Mouse (Mus musculus): ENCODE data around the gene Kcne1. TPM values are rescaled to one million over a fixed set of nuclear protein-coding genes. Genes with fewer than 3 reads are reported as not detected.

Gene Kcne1
- polyA plus RNA-seq, 1 experiment from 2014 or later: not detected

GRCm38 (mm10) chr16:92340612-92341511, 18.4 kb downstream of the Kcne1 start:
- peak; percentile 55; the same call in 1 of the 2 replicates for ATAC-seq
- H3K36me3 ChIP-seq (ENCODE audit: control insufficient read depth, insufficient read depth): no peaks in the 10 kb centered on the region
- TF ChIP-seq CTCF (IDR thresholded peaks at IDR 0.05; ENCODE audit: low read depth): peak; percentile 88
- H3K4me2 ChIP-seq (replicated peaks; ENCODE audit: low read depth): peak overlapping the region; percentile 59
- no peak overlapping the region for H3K27ac ChIP-seq (ENCODE audit: low read depth, low read length)
- no peaks in the 10 kb centered on the region for H3K9me3 ChIP-seq (ENCODE audit: control insufficient read depth)
- H3K4me3 ChIP-seq (ENCODE audit: low read depth, low read length): no peak overlapping the region
- H3K4me1 ChIP-seq (replicated peaks; ENCODE audit: control insufficient read depth, insufficient read depth, low read length): no peaks in the 10 kb centered on the region
- WGBS: 23% methylated on average over 27 of the region's 27 CpGs
- H3K9ac ChIP-seq (ENCODE audit: low read depth, low read length): no peak overlapping the region
- no peaks in the 10 kb centered on the region for H3K27me3 ChIP-seq (replicated peaks; ENCODE audit: control insufficient read depth, insufficient read depth, low read length)

DNA sequence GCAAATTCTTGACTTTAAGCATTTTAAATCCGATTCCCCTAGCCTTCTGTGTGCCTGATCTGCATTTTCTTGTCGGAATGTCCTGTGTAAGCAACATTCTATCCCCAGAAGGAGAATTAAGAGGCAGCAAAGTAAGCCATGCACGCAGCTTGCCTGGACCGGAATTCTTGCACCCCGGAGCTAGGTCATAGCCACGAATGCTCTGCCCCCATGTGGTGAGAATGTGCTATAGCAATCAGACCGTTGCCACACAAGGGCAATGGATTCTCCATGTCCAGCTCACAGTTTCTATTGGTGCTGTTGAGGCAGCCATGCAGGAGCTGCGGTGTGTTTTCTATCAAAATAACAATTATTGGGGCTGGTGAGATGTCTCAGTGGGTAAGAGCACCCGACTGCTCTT, 23.0 kb downstream of the Kcne1 start:
- Histone ChIP-seq H3K27me3 (replicated peaks; ENCODE audit: control insufficient read depth, insufficient read depth, low read length) (no peaks in the 10 kb centered on the region), H3K4me2 (replicated peaks; ENCODE audit: low read depth) (peak overlapping the region; percentile 31), H3K9me3 (ENCODE audit: control insufficient read depth) (no peaks in the 10 kb centered on the region), H3K9ac (ENCODE audit: low read depth, low read length) (no peak overlapping the region), H3K36me3 (ENCODE audit: control insufficient read depth, insufficient read depth) (no peaks in the 10 kb centered on the region), H3K4me1 (replicated peaks; ENCODE audit: control insufficient read depth, insufficient read depth, low read length) (no peaks in the 10 kb centered on the region), H3K27ac (ENCODE audit: low read depth, low read length) (no peak overlapping the region), H3K4me3 (ENCODE audit: low read depth, low read length) (no peak overlapping the region)
- peak; percentile 62; the same call in 1 of the 2 replicates for ATAC-seq
- WGBS: 6% methylated on average over 9 of the region's 9 CpGs
- peak; percentile 96 for TF ChIP-seq CTCF (IDR thresholded peaks at IDR 0.05; ENCODE audit: low read depth)

GRCm38 (mm10) chr16:92334600-92334999, 24.7 kb downstream of the Kcne1 start:
- no peaks in the 10 kb centered on the region for H3K9me3 ChIP-seq (ENCODE audit: control insufficient read depth)
- no peak overlapping the region for H3K27ac ChIP-seq (ENCODE audit: low read depth, low read length)
- TF ChIP-seq CTCF (IDR thresholded peaks at IDR 0.05; ENCODE audit: low read depth): peak; percentile 44
- H3K9ac ChIP-seq (ENCODE audit: low read depth, low read length): no peak overlapping the region
- H3K36me3 ChIP-seq (ENCODE audit: control insufficient read depth, insufficient read depth): no peaks in the 10 kb centered on the region
- no peak overlapping the region for H3K4me2 ChIP-seq (replicated peaks; ENCODE audit: low read depth)
- H3K27me3 ChIP-seq (replicated peaks; ENCODE audit: control insufficient read depth, insufficient read depth, low read length): no peaks in the 10 kb centered on the region
- WGBS: 63% methylated on average over 9 of the region's 9 CpGs
- no peak for ATAC-seq
- no peaks in the 10 kb centered on the region for H3K4me1 ChIP-seq (replicated peaks; ENCODE audit: control insufficient read depth, insufficient read depth, low read length)
- H3K4me3 ChIP-seq (ENCODE audit: low read depth, low read length): no peak overlapping the region

- no peak overlapping the region for H3K4me2 ChIP-seq (replicated peaks; ENCODE audit: low read depth)
- WGBS: 85% methylated on average over 5 of the region's 5 CpGs
- TF ChIP-seq CTCF (IDR thresholded peaks at IDR 0.05; ENCODE audit: low read depth): no peak
- H3K27me3 ChIP-seq (replicated peaks; ENCODE audit: control insufficient read depth, insufficient read depth, low read length): no peaks in the 10 kb centered on the region
- no peak for ATAC-seq
- H3K27ac ChIP-seq (ENCODE audit: low read depth, low read length): no peak overlapping the region
- no peaks in the 10 kb centered on the region for H3K36me3 ChIP-seq (ENCODE audit: control insufficient read depth, insufficient read depth)
- H3K9me3 ChIP-seq (ENCODE audit: control insufficient read depth): no peaks in the 10 kb centered on the region
- H3K4me1 ChIP-seq (replicated peaks; ENCODE audit: control insufficient read depth, insufficient read depth, low read length): no peaks in the 10 kb centered on the region
- no peak overlapping the region for H3K4me3 ChIP-seq (ENCODE audit: low read depth, low read length)
- H3K9ac ChIP-seq (ENCODE audit: low read depth, low read length): no peak overlapping the region
Observed at GRCm38 (mm10) chr16:92330966-92331365, 28.3 kb downstream of the Kcne1 start.

DNA sequence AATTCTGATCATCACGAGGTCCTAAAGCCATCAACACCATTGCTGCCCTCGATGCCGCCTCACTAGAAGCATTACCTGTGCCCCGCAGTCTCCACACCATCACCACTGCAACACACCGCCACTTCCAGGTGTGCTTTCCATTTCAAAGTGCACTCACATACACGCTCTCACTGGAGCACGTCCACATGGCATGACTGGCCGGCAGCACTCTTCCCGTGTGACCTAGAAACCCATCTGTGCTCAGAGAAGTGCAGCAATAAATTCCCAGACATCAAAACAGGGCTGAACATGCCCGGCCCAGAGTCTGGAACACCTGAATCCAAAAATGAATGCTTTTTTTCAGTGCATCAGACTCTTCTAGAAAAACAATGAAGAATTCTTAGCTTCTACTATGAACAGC, 31.4 kb downstream of the Kcne1 start:
- Histone ChIP-seq H3K4me2 (replicated peaks; ENCODE audit: low read depth) (no peak overlapping the region), H3K4me1 (replicated peaks; ENCODE audit: control insufficient read depth, insufficient read depth, low read length) (no peaks in the 10 kb centered on the region), H3K9me3 (ENCODE audit: control insufficient read depth) (no peaks in the 10 kb centered on the region), H3K9ac (ENCODE audit: low read depth, low read length) (no peak overlapping the region), H3K4me3 (ENCODE audit: low read depth, low read length) (no peak overlapping the region), H3K27me3 (replicated peaks; ENCODE audit: control insufficient read depth, insufficient read depth, low read length) (no peaks in the 10 kb centered on the region), H3K27ac (ENCODE audit: low read depth, low read length) (no peak overlapping the region), H3K36me3 (ENCODE audit: control insufficient read depth, insufficient read depth) (no peaks in the 10 kb centered on the region)
- ATAC-seq: no peak
- no peak for TF ChIP-seq CTCF (IDR thresholded peaks at IDR 0.05; ENCODE audit: low read depth)
- WGBS: 83% methylated on average over 10 of the region's 10 CpGs

GRCm38 (mm10) chr16:92325062-92325406, 34.2 kb downstream of the Kcne1 start:
- whole genome bisulfite sequencing: 59% methylated on average over 1 of the region's 1 CpGs

More at GRCm38 (mm10) chr16:92325062-92325406, 34.2 kb downstream of the Kcne1 start:
- Histone ChIP-seq H3K9me3 (ENCODE audit: control insufficient read depth) (no peaks in the 10 kb centered on the region), H3K27ac (ENCODE audit: low read depth, low read length) (no peak overlapping the region), H3K36me3 (ENCODE audit: control insufficient read depth, insufficient read depth) (no peaks in the 10 kb centered on the region), H3K9ac (ENCODE audit: low read depth, low read length) (no peak overlapping the region), H3K4me2 (replicated peaks; ENCODE audit: low read depth) (no peak overlapping the region), H3K4me1 (replicated peaks; ENCODE audit: control insufficient read depth, insufficient read depth, low read length) (no peaks in the 10 kb centered on the region), H3K4me3 (ENCODE audit: low read depth, low read length) (no peak overlapping the region), H3K27me3 (replicated peaks; ENCODE audit: control insufficient read depth, insufficient read depth, low read length) (no peaks in the 10 kb centered on the region)
- ATAC-seq: no peak
- TF ChIP-seq CTCF (IDR thresholded peaks at IDR 0.05; ENCODE audit: low read depth): no peak

All from intestine, postnatal 0 days (tissue).